Mouse (Mus musculus) heart, embryonic 16.5 days (tissue): Measurements from ENCODE around the gene Myh9. TPM values are rescaled to one million over a fixed set of nuclear protein-coding genes. Genes with fewer than 3 reads are reported as not detected.

Experiments
- ATAC-seq: fragments of 200-750 bp; cut with Nextera tagmentation; replicated peaks from 2 replicates; pipeline ENCODE4 v1.8.0; 2017; ENCODE audit warnings: moderate number of reproducible peaks; ENCODE audit not compliant: insufficient read depth, low FRiP score; ENCODE audit errors: extremely low read depth
- H3K27ac ChIP-seq: fragments of 300-500 bp; sonication (generic); 2 replicates; pipeline ENCODE4 v1.5.1; 2014; ENCODE audit warnings: mild to moderate bottlenecking, low read length, control low read depth, moderate library complexity
- H3K27me3 ChIP-seq: fragments of 300-500 bp; sonication (generic); 2 replicates; pipeline ENCODE4 v1.6.1; 2014; ENCODE audit warnings: low read length, mixed read lengths; ENCODE audit not compliant: control insufficient read depth, insufficient read depth
- H3K36me3 ChIP-seq: fragments of 300-500 bp; sonication (generic); 2 replicates; pipeline ENCODE4 v1.6.1; 2014; ENCODE audit not compliant: control insufficient read depth, insufficient read depth
- H3K4me1 ChIP-seq: fragments of 300-500 bp; sonication (generic); 2 replicates; pipeline ENCODE4 v1.6.1; 2014; ENCODE audit warnings: low read length, mixed read lengths; ENCODE audit not compliant: control insufficient read depth, insufficient read depth
- H3K4me2 ChIP-seq: fragments of 300-500 bp; sonication (generic); 2 replicates; pipeline ENCODE4 v1.6.1; 2014; ENCODE audit warnings: low read depth, mild to moderate bottlenecking, control low read depth, low read length
- H3K4me3 ChIP-seq: fragments of 300-500 bp; sonication (generic); 2 replicates; pipeline ENCODE4 v1.5.1; 2014; ENCODE audit warnings: mild to moderate bottlenecking, control low read depth, low read length
- H3K9ac ChIP-seq: fragments of 300-500 bp; sonication (generic); 2 replicates; pipeline ENCODE4 v1.6.1; 2014; ENCODE audit warnings: low read length, control low read depth
- H3K9me3 ChIP-seq: fragments of 300-500 bp; sonication (generic); replicated peaks from 2 replicates; pipeline ENCODE4 v1.6.1; 2016; ENCODE audit warnings: low read length; ENCODE audit not compliant: control insufficient read depth
- WGBS: fragments of 180-500 bp; shearing (Covaris S2); extraction: QIAGEN DNeasy Blood & Tissue Kit; methylation state at CpG from one replicate; pipeline ENCODE4 v1.1.7; 2014; 5-methylcytosine and 5-hydroxymethylcytosine counted together
- polyA plus RNA-seq: library from polyadenylated mRNA; unstranded; fragments of >200 nt; fragmentation: Nextera tagmentation; extraction: Ambion mirVana; gene quantifications from 2 replicates; pipeline ENCODE4 v1.2.1, GENCODE M21; 2015

Gene Myh9
- polyA plus RNA-seq, 1 experiment from 2014 or later, result 22.8 TPM

DNA sequence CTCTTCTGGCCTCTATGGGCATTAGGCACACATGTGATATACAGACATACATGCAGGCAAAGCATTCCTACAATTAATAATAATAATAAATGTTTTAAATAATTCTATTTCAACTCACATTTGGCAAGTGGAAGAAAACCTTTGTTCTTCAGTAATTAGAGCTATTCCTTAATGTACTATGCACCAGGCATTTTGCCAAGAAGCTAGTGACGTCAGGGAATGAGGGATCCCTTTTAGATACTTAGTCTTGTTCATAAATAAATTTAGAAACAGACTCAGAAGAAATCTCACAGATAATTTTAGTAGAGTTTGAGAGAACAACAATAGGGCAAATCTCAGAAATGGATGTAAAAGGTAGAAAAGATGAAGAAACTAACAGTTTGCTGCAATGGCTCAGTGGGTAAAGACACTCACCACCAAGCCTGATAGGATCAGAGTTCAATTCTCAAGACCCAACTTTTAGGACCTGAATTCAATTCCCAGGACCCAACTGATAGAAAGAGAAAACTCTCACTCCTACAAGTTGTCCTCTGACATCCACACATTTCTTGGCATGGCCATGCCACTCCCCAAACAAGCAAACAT is 18.2 kb upstream of the Myh9 start:
- Histone ChIP-seq H3K27ac (no peak overlapping the region), H3K4me3 (no peak overlapping the region), H3K4me1 (peaks cover 15% of the 10 kb centered on the region), H3K4me2 (no peak overlapping the region), H3K9ac (no peak overlapping the region), H3K27me3 (no peaks in the 10 kb centered on the region), H3K36me3 (no peaks in the 10 kb centered on the region), H3K9me3 (0 out of 2 replicates have a peak, but pooled peaks cover 2% of the 10 kb centered on the region)
- 13% methylated on average over 1 of the region's 1 CpGs for WGBS
- no peak for ATAC-seq

DNA sequence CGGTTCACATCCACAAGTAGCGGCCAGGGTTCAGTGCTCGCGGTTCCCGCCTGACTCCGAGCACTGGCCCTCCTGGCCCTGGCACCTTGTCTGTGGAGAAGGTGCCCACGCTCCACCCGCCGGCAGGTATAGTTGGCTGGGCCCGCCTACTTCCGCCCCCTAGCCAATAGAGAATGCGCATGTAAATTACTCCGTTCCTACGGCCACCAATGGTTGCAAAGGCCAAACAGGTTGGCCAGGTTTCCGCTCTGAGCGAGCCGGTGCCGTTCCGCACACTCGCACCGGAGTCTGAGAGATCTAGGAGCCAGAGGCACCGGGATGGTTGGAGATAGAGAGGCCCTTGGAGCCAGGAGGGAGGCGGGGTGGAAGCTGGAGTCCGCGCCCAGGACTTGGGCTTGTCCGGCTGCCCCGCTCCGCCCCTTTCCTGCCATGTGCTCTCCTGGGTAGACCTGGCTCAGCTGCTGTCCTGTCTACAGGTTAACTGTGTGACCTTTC is 15.7 kb upstream of the Myh9 start:
- H3K9me3 ChIP-seq, result 0 out of 2 replicates have a peak, but pooled peaks cover 2% of the 10 kb centered on the region
- H3K36me3 ChIP-seq, result no peaks in the 10 kb centered on the region
- ATAC-seq, result peak; percentile 42; the same call in 1 of the 2 replicates
- H3K9ac ChIP-seq, result peak overlapping the region; percentile 52
- H3K4me2 ChIP-seq, result peak overlapping the region; percentile 81
- peaks cover 15% of the 10 kb centered on the region for H3K4me1 ChIP-seq
- WGBS, result 3% methylated on average over 28 of the region's 28 CpGs
- peak overlapping the region; percentile 30; the same call in 1 of the 2 replicates for H3K27ac ChIP-seq
- H3K27me3 ChIP-seq, result no peaks in the 10 kb centered on the region
- peak overlapping the region; percentile 52 for H3K4me3 ChIP-seq

DNA sequence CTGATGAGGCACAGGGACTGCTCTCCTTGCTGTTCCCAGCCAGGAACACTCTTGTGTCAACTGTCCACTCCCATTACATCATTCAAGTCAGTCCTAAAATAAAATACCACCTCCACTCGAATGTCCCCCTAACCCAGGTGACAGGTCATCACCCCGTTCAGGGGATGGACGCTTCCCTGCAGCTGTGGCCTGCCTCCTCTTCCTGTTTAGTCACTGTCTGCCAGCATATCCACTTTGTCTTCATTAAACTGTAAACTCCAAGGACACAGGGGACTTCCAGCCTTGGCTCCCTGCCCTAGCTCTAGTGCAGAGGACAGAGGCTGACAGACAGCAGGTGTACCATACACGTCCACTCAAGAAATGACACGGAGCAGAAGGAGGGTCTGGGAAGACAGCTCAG is 14.6 kb upstream of the Myh9 start:
- Histone ChIP-seq H3K4me3 (no peak overlapping the region), H3K4me2 (no peak overlapping the region), H3K4me1 (peaks cover 15% of the 10 kb centered on the region), H3K27me3 (no peaks in the 10 kb centered on the region), H3K9me3 (0 out of 2 replicates have a peak, but pooled peaks cover 2% of the 10 kb centered on the region), H3K27ac (peak overlapping the region; percentile 55; the same call in 1 of the 2 replicates), H3K9ac (no peak overlapping the region), H3K36me3 (no peaks in the 10 kb centered on the region)
- WGBS, result 18% methylated on average over 5 of the region's 5 CpGs
- peak; percentile 55 for ATAC-seq

DNA sequence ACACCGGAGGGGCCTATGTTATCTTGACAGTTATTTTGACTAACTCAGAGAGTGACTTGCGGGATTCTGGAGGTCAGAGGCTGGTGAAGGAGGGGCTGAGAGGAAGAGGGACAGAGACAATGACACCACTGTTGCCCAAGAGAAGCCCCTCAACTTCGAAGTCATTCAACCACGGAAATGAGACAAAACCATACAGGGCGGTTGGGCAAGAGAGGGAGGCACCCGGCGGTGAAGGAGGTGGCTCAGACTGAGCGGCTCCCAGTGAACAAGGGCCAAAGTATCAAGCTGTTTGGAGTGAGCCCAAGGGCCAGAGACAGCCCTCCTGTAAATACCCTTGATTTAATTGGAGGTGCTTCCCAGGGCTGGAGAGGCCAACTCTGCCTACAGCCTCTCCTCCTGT is 13.3 kb upstream of the Myh9 start:
- no peak overlapping the region for H3K4me3 ChIP-seq
- H3K4me2 ChIP-seq, result no peak overlapping the region
- H3K27ac ChIP-seq, result no peak overlapping the region
- 52% methylated on average over 8 of the region's 8 CpGs for WGBS
- H3K27me3 ChIP-seq, result no peaks in the 10 kb centered on the region
- no peaks in the 10 kb centered on the region for H3K36me3 ChIP-seq
- H3K4me1 ChIP-seq, result peaks cover 18% of the 10 kb centered on the region
- no peak for ATAC-seq
- 0 out of 2 replicates have a peak, but pooled peaks cover 2% of the 10 kb centered on the region for H3K9me3 ChIP-seq
- H3K9ac ChIP-seq, result no peak overlapping the region

DNA sequence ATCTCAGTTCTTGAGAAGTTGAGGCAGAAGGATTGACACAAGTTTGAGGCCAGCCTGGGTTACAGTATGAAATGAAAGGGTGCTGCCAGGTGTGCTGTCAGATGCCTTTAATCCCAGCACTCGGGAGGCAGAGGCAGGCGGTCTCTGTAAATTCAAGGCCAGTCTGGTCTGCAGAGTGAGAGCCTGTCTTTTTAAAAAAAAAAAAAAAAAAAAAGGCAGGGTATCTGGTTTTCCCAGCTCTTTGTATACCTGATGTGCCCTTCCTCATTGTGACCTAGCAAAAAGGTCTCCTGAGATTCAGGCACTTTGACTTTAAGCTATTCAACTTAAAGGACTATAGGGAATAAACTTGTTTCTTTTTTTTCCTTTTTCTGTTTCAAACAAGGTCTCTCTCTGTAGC is 10.0 kb upstream of the Myh9 start:
- WGBS, result 74% methylated on average over 2 of the region's 2 CpGs
- Histone ChIP-seq H3K9me3 (0 out of 2 replicates have a peak, but pooled peaks cover 2% of the 10 kb centered on the region), H3K4me1 (peaks cover 15% of the 10 kb centered on the region), H3K4me2 (no peak overlapping the region), H3K27me3 (no peaks in the 10 kb centered on the region), H3K4me3 (no peak overlapping the region), H3K9ac (no peak overlapping the region), H3K27ac (no peak overlapping the region), H3K36me3 (no peaks in the 10 kb centered on the region)
- no peak for ATAC-seq

DNA sequence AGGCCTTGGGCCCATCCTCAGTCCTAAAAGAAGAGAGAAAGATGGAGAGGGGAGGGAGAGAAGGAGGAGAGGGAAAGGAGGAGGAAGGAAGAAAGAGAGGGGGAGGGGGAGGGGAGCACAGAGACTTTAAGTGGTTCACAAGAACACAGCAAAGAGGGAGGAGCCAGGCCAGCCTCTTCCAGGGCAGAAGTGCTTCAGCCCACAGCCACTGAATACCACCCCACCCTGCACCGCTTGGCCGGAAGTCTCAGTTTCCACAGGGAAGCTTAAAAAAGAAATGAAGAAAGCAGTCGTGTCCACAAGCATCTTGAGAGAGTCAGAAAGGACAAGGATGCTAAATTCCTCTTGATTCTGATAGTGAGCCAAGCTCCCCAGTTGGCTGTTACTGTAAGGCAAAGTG is 9.2 kb upstream of the Myh9 start:
- no peak for ATAC-seq
- Histone ChIP-seq H3K9me3 (0 out of 2 replicates have a peak, but pooled peaks cover 2% of the 10 kb centered on the region), H3K27me3 (no peaks in the 10 kb centered on the region), H3K27ac (no peak overlapping the region), H3K9ac (no peak overlapping the region), H3K36me3 (no peaks in the 10 kb centered on the region), H3K4me3 (no peak overlapping the region), H3K4me2 (no peak overlapping the region), H3K4me1 (peaks cover 9% of the 10 kb centered on the region; the same call in 1 of the 2 replicates)
- 23% methylated on average over 3 of the region's 3 CpGs for WGBS

DNA sequence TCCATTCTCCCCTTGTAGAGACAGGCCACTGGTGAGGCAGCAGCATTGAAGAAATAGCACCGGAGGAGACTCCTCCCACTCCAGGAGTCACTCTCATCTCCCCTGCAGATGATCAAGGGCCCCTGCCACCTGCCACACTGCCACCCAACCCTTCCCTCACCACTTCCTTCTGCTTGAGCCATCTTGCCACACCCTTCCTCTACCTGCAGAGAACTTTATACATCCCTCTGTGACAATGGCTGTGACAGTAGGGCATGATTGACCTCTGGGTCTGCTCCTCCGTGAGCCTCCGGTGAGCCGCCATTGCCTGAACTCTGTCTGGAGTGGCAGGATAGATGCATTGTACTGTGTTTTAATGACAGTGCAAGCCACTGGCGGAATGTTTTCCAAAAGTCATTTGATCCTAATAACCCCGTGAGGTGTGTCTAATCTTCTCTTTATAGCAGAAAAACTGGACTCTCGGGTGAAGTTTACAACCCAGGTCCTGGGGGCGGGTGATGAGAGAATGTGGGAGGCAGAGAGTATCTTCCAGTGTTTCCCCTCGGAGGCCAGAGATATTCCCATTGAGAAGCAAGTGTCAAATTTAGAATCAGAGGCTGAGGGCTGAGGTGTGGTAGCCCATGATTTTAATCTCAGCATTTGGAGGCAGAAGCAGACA is 7.7 kb upstream of the Myh9 start:
- Histone ChIP-seq H3K4me3 (no peak overlapping the region), H3K9ac (no peak overlapping the region), H3K27ac (no peak overlapping the region), H3K4me1 (peaks cover 3% of the 10 kb centered on the region; the same call in 1 of the 2 replicates), H3K4me2 (no peak overlapping the region), H3K36me3 (no peaks in the 10 kb centered on the region), H3K27me3 (no peaks in the 10 kb centered on the region), H3K9me3 (no peaks in the 10 kb centered on the region)
- ATAC-seq, result peak; percentile 20; the same call in 1 of the 2 replicates
- 78% methylated on average over 9 of the region's 9 CpGs for WGBS

DNA sequence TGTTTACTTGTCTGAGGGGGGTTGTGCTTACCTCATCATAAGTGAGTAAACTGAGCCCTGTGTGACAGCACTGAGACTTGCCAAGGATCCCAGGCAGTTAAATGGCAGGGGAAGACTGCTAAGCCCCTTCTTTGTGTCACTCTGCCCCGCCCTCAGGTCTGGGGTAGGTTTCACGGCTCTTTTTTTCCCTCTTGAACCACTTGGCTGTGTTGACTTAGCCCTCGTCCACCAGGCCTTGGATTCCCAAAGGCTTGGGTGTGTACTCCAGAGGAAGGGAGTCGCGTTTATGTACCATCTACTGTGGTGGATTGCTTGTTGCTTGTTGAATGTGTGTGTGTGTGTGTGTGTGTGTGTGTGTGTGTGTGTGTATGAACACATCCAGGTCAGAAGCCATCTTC is 7.1 kb upstream of the Myh9 start:
- Histone ChIP-seq H3K9ac (no peak overlapping the region), H3K27ac (no peak overlapping the region), H3K36me3 (no peaks in the 10 kb centered on the region), H3K27me3 (no peaks in the 10 kb centered on the region), H3K9me3 (no peaks in the 10 kb centered on the region), H3K4me3 (no peak overlapping the region), H3K4me1 (peaks cover 3% of the 10 kb centered on the region; the same call in 1 of the 2 replicates), H3K4me2 (no peak overlapping the region)
- ATAC-seq, result no peak
- WGBS, result 62% methylated on average over 5 of the region's 5 CpGs

DNA sequence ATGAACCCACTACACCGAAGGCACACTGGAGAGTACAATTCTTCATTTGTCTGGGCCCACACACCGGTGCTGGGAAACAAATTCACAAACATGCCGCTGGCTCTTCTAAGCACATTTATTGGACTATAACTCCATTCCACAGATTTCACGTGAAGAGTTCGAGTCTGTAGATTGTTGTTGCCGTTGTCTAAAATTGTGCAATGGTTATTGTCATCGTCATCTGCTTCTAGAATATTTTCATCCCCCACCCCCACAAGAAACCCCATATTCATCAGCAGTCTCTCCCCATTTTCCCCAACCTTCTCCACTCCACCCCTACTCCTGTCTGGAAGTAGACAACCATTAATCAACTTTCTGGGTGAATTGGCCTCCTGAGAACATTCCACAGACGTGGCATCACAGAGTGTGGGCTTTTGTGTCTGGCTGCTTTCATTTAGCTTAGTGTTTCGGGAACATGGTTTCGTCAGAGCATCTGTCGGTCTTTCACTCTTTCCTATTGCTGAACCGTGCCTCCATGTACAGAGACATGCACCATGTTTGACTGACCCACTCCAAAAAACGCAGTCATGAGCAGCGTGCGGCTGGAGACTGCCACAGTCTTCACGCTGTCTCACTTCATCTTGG is 6.6 kb upstream of the Myh9 start:
- Histone ChIP-seq H3K9me3 (no peaks in the 10 kb centered on the region), H3K36me3 (no peaks in the 10 kb centered on the region), H3K27me3 (no peaks in the 10 kb centered on the region), H3K4me2 (no peak overlapping the region), H3K4me1 (peaks cover 3% of the 10 kb centered on the region; the same call in 1 of the 2 replicates), H3K9ac (no peak overlapping the region), H3K4me3 (no peak overlapping the region), H3K27ac (no peak overlapping the region)
- 78% methylated on average over 16 of the region's 16 CpGs for WGBS
- ATAC-seq, result no peak
